Mouse (Mus musculus) Patski (cell line): ENCODE measurements around the gene Sema5a. TPM values are rescaled to one million over a fixed set of nuclear protein-coding genes. Genes with fewer than 3 reads are reported as not detected.

Experiments
- ATAC-seq: fragments of 100-300 bp; one replicate; pipeline ENCODE4 v1.8.0; 2021
- CTCF ChIA-PET: fragments of 350-600 bp; sonication (Branson Sonifier 250); formaldehyde crosslinking; loops from one replicate; lab custom pipeline; 2022; ENCODE audit warnings: inconsistent platforms; lab: Charles Lee
- POLR2A ChIA-PET: fragments of 350-600 bp; sonication (Branson Sonifier 250); formaldehyde crosslinking; loops from one replicate; lab custom pipeline; 2022; ENCODE audit warnings: antibody characterized with exemption, inconsistent platforms; lab: Charles Lee
- DNase-seq: peaks from one replicate; pipeline ENCODE4 v3.0.0-alpha.2; 2011; ENCODE audit warnings: low read depth, low spot score
- H3K27me3 ChIP-seq: fragments of 371-371 bp; one replicate; pipeline ENCODE4 v1.5.1; 2021
- CTCF ChIP-seq: fragments of 100-300 bp; IDR thresholded peaks from one replicate; pipeline ENCODE4 v1.5.1; 2021
- in situ Hi-C: fragments of 300-500 bp; cut with MboI; formaldehyde crosslinking; loops from 3 replicates; pipeline ENCODE4 v1.11.1; 2018; ENCODE audit warnings: low pct_unique_long_range_greater_than_20kb, mixed read lengths
- polyA plus RNA-seq: library from polyadenylated mRNA; unstranded; gene quantifications from one replicate; pipeline ENCODE4 v1.2.3, GENCODE M21; 2021

The Sema5a gene
- polyA plus RNA-seq, 1 experiment from 2014 or later: 69.9 TPM

- POLR2A ChIA-PET: interaction anchor here (0.7 kb wide), 1 partner anchor 22 kb away, joined by 6 read pairs; no protein-coding TSS in a partner anchor
- no peak for ATAC-seq
- in situ Hi-C loops: no loop called here
- CTCF ChIA-PET: interaction anchor here (1.0 to 1.5 kb wide), 2 partner anchors 11 to 26 kb away, joined by 3 to 4 read pairs; no protein-coding TSS in a partner anchor
- TF ChIP-seq CTCF: no peak
- no peak for DNase-seq
- no peaks in the 10 kb centered on the region for H3K27me3 ChIP-seq
Measured at GRCm38 (mm10) chr15:32596574-32596973, 352.0 kb downstream of the Sema5a start.

DNA sequence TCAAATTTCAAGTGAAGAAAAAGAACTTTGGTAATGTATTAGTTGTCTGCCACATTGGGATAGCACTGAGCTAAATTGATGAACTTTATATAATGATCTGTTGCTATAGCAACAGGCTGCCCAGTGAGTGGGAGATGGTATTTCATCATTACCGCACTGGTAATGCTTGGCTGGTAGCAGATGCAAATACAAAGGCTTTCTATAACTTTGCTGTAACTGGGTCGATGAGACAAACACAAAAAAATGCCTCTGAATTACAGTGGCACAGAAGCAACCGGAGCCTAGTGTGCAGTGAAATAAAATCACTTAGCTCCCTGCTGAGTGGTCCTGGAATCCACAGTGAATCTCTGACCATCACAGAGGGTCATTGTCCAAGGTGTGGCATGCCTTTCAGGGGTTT lies 352.6 kb downstream of the Sema5a start:
- in situ Hi-C loops: no loop called here
- no peak for DNase-seq
- ATAC-seq: no peak
- CTCF ChIA-PET: interaction anchor here (0.7 to 1.5 kb wide), 2 partner anchors 27 to 38 kb away, joined by 3 read pairs; no protein-coding TSS in a partner anchor
- TF ChIP-seq CTCF: no peak
- no peaks in the 10 kb centered on the region for H3K27me3 ChIP-seq
- POLR2A ChIA-PET: interaction anchor here (0.7 kb wide), 1 partner anchor 21 kb away, joined by 6 read pairs; no protein-coding TSS in a partner anchor

DNA sequence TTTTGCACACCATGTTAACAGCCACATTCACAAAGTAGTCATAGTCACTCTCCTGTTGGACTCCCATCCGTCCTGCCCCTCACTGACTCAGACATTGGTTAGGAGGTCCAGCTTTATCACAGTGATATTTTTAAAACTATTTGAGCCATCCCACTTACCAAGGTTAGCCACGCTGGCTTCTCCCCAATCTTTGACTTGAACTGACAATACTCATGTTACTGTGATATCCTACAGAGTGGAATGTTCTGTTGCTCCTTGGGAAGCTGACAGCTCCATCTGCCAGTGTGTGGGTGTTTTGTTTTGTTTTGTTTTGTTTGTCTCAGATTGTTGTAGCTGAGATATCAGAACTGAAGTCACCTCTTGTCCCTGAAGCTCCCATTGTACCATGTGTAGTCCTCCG lies 362.6 kb downstream of the Sema5a start:
- TF ChIP-seq CTCF: no peak
- ChIA-PET POLR2A (no interaction called here), CTCF (interaction anchor here (0.8 to 1.6 kb wide), 5 partner anchors 11 to 54 kb away, joined by 3 to 4 read pairs (median 3); no protein-coding TSS in a partner anchor)
- H3K27me3 ChIP-seq: no peaks in the 10 kb centered on the region
- DNase-seq (no peak), ATAC-seq (no peak)
- in situ Hi-C loops: no loop called here

DNA sequence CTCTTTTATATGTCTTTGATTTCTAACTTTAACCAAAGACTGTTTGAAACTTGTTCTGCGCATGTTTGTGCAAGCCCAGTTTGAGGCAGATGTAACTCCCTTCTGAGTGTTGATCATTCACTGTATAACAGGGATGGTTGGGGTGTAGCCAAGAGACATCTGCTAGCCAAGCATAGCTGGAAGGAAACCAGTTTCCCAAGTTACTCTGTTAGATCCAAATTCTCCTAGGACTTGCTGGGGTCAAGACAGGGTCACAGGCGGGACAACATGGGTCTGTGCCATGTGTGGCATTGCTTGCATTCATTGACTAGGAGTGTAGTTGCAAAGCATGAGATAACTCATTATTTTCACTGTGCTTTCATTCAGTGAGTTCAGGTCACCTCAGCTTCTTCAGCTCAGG lies 366.2 kb downstream of the Sema5a start:
- TF ChIP-seq CTCF: no peak
- in situ Hi-C loops: no loop called here
- ChIA-PET CTCF (interaction anchor here (1.0 kb wide), 1 partner anchor 366 kb away, joined by 3 read pairs; the partner anchor contains the start of gene Sema5a), POLR2A (no interaction called here)
- H3K27me3 ChIP-seq: no peaks in the 10 kb centered on the region
- ATAC-seq: no peak
- DNase-seq: no peak

GRCm38 (mm10) chr15:32611201-32611600 lies 366.6 kb downstream of the Sema5a start:
- in situ Hi-C loops: no loop called here
- no peak for DNase-seq
- no peak for ATAC-seq
- ChIA-PET POLR2A (no interaction called here), CTCF (interaction anchor here (1.0 kb wide), 1 partner anchor 366 kb away, joined by 3 read pairs; the partner anchor contains the start of gene Sema5a)
- no peak for TF ChIP-seq CTCF
- H3K27me3 ChIP-seq: no peaks in the 10 kb centered on the region

- POLR2A ChIA-PET: no interaction called here
- TF ChIP-seq CTCF: no peak
- CTCF ChIA-PET: interaction anchor here (1.3 kb wide), 1 partner anchor 24 kb away, joined by 3 read pairs; no protein-coding TSS in a partner anchor
- H3K27me3 ChIP-seq: no peaks in the 10 kb centered on the region
- ATAC-seq (no peak), DNase-seq (no peak)
- in situ Hi-C loops: no loop called here
Measured at GRCm38 (mm10) chr15:32613718-32614117, 369.1 kb downstream of the Sema5a start.

- H3K27me3 ChIP-seq: no peaks in the 10 kb centered on the region
- ChIA-PET POLR2A (no interaction called here), CTCF (interaction anchor here (2.6 kb wide), 1 partner anchor 9 kb away, joined by 10 read pairs; no protein-coding TSS in a partner anchor)
- in situ Hi-C loops: no loop called here
- ATAC-seq (no peak), DNase-seq (no peak)
- no peak for TF ChIP-seq CTCF
Measured at GRCm38 (mm10) chr15:32615773-32616172, 371.2 kb downstream of the Sema5a start.

DNA sequence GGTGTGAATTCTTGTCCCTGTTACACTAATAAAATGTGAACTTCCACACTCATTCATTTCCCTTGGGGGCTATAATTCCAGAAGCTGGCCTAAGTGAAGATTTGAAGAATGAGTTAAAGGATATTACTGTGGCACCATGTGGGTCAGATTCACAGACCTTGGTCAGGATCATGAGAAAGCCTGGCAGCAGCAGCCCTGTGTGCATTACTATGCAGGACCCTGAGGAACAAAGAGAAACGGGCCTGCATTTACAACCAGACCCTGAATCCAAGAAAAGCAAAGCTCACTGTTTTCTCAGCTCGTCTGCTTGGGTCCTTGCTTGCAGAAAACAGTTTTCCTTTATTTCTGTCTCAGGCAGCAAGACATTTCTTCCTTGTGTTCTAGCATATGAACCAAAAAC lies 374.6 kb downstream of the Sema5a start:
- in situ Hi-C loops: no loop called here
- TF ChIP-seq CTCF: no peak
- ATAC-seq: no peak
- no peaks in the 10 kb centered on the region for H3K27me3 ChIP-seq
- ChIA-PET CTCF (interaction anchor here (1.1 kb wide), 1 partner anchor 11 kb away, joined by 3 read pairs; no protein-coding TSS in a partner anchor), POLR2A (no interaction called here)
- no peak for DNase-seq

DNA sequence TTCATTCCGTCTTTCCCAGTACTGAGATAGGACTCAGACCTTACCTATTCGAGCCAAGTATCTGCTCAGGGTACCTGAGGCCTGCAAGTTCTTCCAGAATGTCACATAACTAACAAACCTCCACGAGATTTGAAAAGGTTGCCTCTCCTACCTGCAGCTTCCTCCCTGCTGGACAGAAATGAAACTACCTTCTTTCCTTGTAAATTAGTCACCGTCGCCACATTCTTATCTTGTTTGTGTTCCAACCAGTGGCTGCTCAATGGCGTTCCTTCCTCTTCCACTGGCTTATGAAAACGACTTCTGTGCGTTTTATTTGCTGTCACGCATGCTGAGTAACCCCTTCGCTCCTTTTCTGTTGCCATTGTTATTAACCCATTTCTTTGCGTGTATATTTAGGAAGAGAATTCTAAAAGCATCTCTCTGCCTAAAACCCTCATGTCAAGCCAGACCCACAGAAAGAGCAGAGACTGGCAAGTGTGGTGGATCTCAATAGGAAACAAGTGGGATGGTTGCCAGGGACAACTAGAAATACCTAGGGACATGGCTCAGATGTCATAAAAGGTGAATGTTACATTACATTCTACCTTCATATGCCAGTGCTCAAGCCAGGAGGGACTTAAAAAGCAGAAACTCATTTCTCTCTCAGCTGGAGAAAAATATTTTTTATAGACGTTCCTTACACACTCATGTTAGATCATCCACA lies 378.6 kb downstream of the Sema5a start:
- ChIA-PET POLR2A (no interaction called here), CTCF (no interaction called here)
- DNase-seq: no peak
- H3K27me3 ChIP-seq: no peaks in the 10 kb centered on the region
- in situ Hi-C loops: no loop called here
- TF ChIP-seq CTCF: no peak
- no peak for ATAC-seq

DNA sequence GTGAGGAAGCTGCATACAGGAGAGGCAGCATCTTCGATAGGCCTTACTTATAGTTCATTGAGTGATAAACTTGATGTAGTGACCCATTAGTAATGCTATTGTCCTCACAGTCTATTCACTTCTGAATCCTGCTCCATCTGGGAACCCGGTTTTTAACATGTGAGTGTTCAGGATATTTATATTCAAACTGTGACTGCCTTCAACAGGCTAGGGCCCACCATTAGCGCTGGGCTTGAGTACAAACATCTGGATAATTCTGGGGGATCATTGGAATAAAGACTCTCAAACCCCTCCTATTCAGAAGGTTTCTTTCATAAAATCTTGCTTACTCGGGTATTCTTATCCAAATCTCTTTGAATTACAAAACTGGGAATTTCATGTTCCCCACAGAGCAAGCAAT lies 379.5 kb downstream of the Sema5a start:
- POLR2A ChIA-PET: no interaction called here
- CTCF ChIA-PET: interaction anchor here (2.4 kb wide), 1 partner anchor 9 kb away, joined by 10 read pairs; no protein-coding TSS in a partner anchor
- no peak for TF ChIP-seq CTCF

GRCm38 (mm10) chr15:32626031-32626430 lies 381.4 kb downstream of the Sema5a start:
- DNase-seq (no peak), ATAC-seq (no peak)
- in situ Hi-C loops: no loop called here
- POLR2A ChIA-PET: no interaction called here
- TF ChIP-seq CTCF: no peak
- CTCF ChIA-PET: interaction anchor here (1.0 to 2.4 kb wide), 3 partner anchors 10 to 14 kb away, joined by 3 to 10 read pairs (median 6); no protein-coding TSS in a partner anchor
- no peaks in the 10 kb centered on the region for H3K27me3 ChIP-seq

More for the DNA sequence above, 379.5 kb downstream of the Sema5a start:
- DNase-seq (no peak), ATAC-seq (no peak)
- in situ Hi-C loops: no loop called here
- no peaks in the 10 kb centered on the region for H3K27me3 ChIP-seq
